Mouse (Mus musculus) gastrocnemius, postnatal 10 days (tissue): ENCODE measurements around the gene Eps8. TPM values are rescaled to one million over a fixed set of nuclear protein-coding genes. Genes with fewer than 3 reads are reported as not detected.
"Not testable (repeated sequence)": the region's sequence is repeated elsewhere in the genome, so short reads cannot be mapped to it uniquely, and the experiment has no call there.

Source experiments
- DNase-seq: peaks from one replicate; pipeline ENCODE4 v3.0.0; 2021; ENCODE audit warnings: mixed read lengths
- total RNA-seq, 2 experiments: library from RNA; stranded (reverse); gene quantifications; 2 replicates each; pipeline ENCODE4 v1.2.3; 2021

Eps8 gene
- total RNA-seq, 2 experiments from 2014 or later = 11.4 to 14.7 TPM

- DNase-seq = peak; percentile 86
Observed at GRCm38 (mm10) chr6:137470901-137471598, 183.6 kb downstream of the Eps8 start.

DNA sequence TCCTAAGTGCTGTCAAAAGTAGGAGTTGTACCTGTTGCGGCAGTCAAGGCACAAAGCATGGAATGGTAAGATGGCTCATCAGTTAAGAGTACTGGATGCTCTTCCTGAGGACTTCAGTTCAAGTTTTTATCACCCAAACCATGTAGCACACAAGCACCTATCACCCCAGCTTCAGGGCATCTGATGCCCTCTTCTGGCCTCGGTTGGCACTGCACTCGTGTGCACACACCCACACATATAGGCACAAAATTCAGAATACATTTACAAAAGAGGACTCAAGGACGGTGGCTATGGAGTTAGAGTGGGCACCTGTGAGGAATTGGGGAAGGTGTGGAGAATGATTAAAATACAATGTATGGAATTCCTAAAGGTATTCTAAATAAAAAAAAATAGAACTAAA is 185.1 kb downstream of the Eps8 start:
- DNase-seq = no peak

GRCm38 (mm10) chr6:137467696-137468095 is 187.0 kb downstream of the Eps8 start:
- no peak for DNase-seq

- no peak for DNase-seq
Observed at GRCm38 (mm10) chr6:137466256-137466655, 188.4 kb downstream of the Eps8 start.

DNA sequence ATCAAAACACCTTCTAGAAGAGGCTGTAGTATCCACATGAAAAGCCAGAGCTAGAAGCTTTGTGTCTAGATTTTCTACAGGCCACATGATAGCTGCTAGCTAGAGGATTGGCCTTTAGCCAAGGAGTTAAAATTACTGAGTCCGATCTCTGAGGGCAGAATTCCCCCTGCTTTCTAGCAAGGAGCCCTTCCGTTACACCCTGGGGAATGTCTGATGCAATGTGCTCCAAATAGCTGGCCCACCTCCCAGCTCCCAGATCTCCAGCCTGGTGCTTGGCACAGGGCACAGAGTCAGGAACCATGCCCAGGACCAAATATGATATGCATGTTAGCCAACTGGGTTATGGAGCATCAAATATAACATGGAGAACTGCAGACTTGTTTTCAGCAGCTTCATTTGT is 189.4 kb downstream of the Eps8 start:
- peak; percentile 74 for DNase-seq

DNA sequence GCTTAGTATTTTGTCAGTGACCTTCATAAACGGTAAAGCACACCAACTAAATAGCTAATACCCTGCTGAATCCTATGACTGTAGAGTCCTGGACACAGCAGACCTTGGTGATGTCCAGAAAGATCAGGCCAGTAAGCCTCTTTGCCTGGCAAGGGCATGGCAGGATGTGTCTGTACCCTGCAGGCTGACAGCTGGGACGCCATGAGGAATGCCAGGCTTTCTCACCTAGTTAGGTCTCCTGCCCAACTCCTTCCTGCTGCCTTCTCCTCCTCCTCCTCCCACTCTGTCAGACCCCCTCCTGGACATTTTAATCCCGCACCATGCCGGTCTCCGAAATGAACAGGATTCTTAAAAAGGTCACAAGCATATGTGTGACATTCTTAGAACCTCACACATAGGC is 190.9 kb downstream of the Eps8 start:
- DNase-seq = no peak

- no peak for DNase-seq
Observed at GRCm38 (mm10) chr6:137458136-137458535, 196.5 kb downstream of the Eps8 start.

- DNase-seq = no peak
Observed at GRCm38 (mm10) chr6:137457210-137457609, 197.5 kb downstream of the Eps8 start.

GRCm38 (mm10) chr6:137456064-137456463 is 198.6 kb downstream of the Eps8 start:
- DNase-seq = no peak

- peak; percentile 13 for DNase-seq
Observed at GRCm38 (mm10) chr6:137455537-137456041, 199.1 kb downstream of the Eps8 start.

DNA sequence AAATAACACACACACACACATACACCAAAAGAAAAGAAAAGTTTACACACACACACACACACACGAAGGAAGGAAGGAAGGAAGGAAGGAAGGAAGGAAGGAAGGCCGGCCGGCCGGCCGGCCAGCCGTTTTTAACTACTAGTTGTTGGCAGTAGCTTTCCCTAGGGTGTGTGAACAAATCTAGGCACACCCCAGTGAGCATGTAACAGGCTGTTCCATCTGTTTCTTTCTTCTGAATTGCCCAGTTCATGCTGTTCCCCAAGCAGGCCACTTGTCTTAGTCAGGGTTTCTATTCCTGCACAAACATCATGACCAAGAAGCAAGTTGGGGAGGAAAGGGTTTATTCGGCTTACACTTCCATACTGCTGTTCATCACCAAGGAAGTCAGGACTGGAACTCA is 208.6 kb downstream of the Eps8 start:
- not testable (repeated sequence) for DNase-seq

DNA sequence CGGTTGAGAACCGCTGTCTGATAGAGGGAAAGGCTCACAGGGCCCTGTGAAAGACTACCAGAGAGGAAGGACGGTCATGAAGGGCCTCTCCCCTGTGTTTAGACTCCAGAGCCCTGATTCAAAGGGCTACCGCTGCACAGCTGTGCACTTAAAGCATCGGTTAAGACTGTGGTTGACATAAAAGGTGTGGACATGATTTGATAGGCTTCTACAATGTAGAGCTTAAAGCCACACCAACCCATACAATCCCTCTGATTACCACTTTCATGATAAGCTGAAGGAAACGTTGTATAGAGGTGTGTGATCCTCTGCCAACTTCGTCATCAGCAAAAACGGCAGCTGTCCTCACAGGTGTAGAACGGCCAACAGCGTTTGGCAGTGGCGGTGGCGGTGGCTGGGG is 211.6 kb downstream of the Eps8 start:
- no peak for DNase-seq

- DNase-seq = no peak
Observed at GRCm38 (mm10) chr6:137440559-137441486, 213.9 kb downstream of the Eps8 start.

- DNase-seq = no peak
Observed at GRCm38 (mm10) chr6:137437902-137438580, 216.6 kb downstream of the Eps8 start.

DNA sequence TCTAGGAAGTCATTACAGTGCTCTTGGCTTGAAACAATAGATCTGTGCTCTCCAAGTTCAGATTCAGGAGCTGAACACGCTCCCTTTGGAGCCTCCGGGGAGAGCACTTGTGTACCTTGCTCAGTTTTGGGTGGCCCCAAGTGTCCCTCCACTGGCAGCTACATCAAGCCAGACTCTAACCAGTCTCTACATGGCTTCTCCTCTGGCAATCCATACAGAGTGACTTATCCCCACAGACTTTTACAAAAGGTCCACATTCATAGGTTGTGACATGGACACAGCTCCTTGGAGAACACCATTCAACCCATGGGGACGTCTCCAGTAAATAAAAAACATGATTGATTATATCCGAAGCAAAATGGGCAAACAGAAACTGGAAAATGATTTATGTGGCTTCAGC is 217.2 kb downstream of the Eps8 start:
- DNase-seq = no peak

DNA sequence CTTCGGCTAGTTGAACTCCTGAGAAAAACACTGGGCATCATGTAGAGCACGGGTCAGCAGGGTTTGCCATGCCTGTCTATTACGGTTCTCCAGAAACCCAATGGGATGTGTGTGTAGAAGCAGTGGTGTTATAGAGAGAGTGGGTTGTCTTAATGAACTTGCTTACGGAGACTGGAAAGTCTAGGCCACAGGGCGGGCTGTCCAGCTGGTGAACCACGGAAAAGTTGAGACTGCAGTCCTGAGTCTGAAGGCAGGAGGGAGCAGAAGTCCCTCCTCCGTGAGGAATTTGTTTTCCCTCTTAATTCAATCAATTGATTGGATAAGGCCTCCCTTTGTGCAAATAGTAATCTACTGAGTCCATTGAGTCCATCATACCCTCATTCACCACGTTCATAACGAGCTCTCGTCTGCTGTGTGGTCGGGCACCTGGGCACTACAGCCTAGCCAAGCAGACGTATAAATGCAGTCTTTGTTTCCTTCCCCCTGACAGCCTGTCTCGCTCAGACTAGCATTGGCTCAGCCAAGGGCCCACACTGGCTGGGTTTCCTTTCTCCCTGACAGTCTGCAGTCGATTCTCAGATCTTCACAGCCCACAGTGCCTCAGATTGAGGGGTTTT is 221.0 kb downstream of the Eps8 start:
- DNase-seq = no peak

Other genes starting within 250 kb of the Eps8 start
- gene Strap, start 80.2 kb upstream of the Eps8 start, total RNA-seq = 10 to 100 TPM; 91.5 to 92.5 TPM
- gene Dera, start 99.7 kb upstream of the Eps8 start, total RNA-seq = 10 to 100 TPM; 12.7 to 14.5 TPM